Mouse (Mus musculus): ENCODE measurements at regions not wholly inside any gene's neighbourhood (a gene's known extent, or its start where the extent isn't known, plus 50 kb on each side); places are given as distances from the start of the nearest gene placed in this dataset.

DNA sequence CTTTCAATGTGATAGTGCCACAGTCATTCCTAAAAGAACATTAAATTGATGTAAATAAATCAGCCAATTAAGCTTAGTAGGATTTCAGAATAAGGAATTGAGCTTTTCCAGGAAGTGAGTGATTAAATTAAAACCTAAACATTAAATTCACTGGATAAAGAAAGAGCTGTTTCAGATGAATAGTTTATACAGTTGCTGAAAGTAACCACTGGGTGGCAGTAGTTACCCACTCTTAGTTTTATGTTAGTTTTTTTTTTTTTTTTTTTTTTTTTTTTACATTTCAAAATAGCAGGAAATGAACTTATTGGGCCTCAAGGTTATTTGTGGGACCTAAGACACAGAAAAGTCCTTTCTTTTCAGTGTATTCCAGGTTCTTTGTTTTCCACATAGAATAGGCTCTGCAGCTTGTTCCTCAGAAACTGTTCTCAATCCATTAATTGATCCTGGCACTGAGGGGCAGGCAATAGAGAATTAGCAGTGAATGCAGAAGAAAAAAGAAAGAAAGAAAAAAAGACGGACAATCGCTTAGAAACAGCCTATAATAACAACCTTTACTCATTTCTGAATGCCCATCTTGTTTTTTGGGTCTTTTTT, 710.3 kb upstream of the Pcdh20 start:
- TF ChIP-seq POLR2A (IDR thresholded peaks at IDR 0.05; ENCODE audit: insufficient read depth, low read length) (no peak), CTCF (IDR thresholded peaks at IDR 0.05; ENCODE audit: low read depth, low read length) (peak; percentile 3)

Measured in ES-Bruce4 (cell line).